Mouse (Mus musculus) heart, postnatal 0 days (tissue): ENCODE measurements around the gene Sec61b.

Experiments used
- CTCF ChIP-seq: IDR thresholded peaks from 2 replicates; pipeline ENCODE4 v1.5.1; 2016; ENCODE audit warnings: antibody characterized with exemption, control low read depth, low read depth
- EP300 ChIP-seq: IDR thresholded peaks from 2 replicates; pipeline ENCODE4 v1.6.1; 2016; ENCODE audit warnings: antibody characterized with exemption, low read depth

- TF ChIP-seq EP300 = no peak
- no peak for TF ChIP-seq CTCF
Observed at GRCm38 (mm10) chr4:47448526-47448925, 25.9 kb upstream of the Sec61b start.
